Mouse (Mus musculus) ovary, adult 10 weeks (tissue): ENCODE measurements around the gene Rpl41. TPM values are rescaled to one million over a fixed set of nuclear protein-coding genes. Genes with fewer than 3 reads are reported as not detected.

Source experiments
- polyA plus RNA-seq: library from polyadenylated mRNA; stranded (reverse); fragments of 350-450 nt; fragmentation: Illumina TruSeq; extraction: RNeasy Lipid Tissue Mini Kit (QIAGEN cat#74804); gene quantifications from one replicate; pipeline ENCODE4 v1.2.3, GENCODE M21; 2014

The Rpl41 gene
- polyA plus RNA-seq = 14.5 TPM

GRCm38 (mm10) chr10:128548947-128549681 is at the start of gene Rpl41:
Rpl41 (minus strand) TSS chr10:128549305.

DNA sequence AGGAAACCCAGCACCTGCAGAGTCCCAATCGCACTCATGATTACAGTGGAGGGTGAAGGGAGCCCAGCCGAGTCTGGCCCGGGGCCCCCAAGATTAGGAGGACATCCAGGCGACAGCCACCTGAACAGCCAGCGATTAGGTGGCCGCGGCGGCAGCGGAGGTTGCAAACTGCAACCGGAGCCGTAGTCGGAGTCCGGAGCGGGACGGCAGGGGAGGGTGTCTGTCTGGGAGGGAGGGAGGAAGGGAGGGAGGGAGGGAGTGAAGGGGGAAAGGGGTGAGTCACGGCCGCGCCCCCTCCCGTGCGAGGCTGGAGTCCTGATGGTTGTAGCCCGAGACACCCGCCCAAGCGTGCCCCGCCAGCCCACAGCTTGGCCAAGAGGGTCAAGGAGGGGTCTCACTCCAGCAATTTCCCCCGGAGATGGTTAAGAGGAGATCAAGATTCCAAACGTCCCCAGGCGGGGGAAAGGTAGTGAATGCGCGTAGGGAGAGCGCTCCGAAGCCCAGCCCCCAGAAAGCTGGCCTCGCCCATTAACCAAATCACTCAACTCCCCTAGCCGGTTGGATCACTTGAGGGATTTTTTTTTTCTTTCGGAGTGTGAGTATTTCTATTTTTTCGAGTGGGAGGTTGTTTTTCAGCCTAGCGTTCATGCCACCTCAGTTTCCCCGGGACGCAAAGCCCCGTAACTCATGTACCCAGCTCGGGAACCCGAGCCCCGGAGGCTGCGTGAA is 40.5 kb upstream of the Rpl41 start, which contains the start of gene Erbb3:
Gene Erbb3 (minus strand): TSS at position 189 of the 729 bp plus-strand sequence.

DNA sequence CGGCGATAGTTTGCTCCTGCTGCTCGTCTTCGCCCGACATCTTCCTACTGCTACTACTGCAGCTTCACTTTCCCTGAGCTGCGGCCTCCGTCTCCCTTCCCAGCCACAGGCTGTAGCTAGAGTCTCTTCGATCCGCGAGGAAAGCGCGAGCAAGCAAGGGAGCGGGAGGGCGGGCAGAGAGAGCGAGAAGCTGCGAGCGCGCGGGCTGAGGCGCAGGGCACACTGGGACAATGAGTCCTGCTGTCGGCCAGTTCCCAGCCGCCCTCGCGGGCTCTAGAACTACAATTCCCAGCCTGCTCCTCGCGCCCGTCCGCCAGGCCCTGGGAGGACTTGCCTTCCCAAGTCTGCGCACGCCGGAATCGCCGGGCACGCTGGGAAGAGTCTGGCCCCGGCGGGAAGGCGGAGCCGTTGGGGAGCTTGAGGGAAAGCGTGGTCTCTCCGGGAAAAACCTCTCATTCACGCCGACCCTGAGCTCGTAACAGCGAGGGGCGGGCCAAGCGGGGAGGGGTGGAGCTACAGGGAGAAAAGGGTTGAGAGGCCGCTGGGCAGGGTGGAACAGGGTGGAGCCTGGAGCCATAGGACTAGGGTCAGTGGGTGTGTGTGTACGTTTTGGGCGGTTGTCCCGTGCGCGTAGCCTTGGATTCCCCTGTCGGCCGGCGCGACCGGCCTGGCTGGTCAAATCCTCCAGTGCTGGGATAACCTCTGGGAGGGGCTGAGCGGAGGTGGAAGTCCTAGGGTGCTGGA is 16.9 kb upstream of the Rpl41 start, which contains the start of gene Pa2g4:
Gene Pa2g4 (minus strand): TSS at position 200 of the 744 bp plus-strand sequence.

GRCm38 (mm10) chr10:128547361-128548032 is 1.6 kb downstream of the Rpl41 start, which contains the start of gene Zc3h10:
Zc3h10 (minus strand) TSS chr10:128547774.

DNA sequence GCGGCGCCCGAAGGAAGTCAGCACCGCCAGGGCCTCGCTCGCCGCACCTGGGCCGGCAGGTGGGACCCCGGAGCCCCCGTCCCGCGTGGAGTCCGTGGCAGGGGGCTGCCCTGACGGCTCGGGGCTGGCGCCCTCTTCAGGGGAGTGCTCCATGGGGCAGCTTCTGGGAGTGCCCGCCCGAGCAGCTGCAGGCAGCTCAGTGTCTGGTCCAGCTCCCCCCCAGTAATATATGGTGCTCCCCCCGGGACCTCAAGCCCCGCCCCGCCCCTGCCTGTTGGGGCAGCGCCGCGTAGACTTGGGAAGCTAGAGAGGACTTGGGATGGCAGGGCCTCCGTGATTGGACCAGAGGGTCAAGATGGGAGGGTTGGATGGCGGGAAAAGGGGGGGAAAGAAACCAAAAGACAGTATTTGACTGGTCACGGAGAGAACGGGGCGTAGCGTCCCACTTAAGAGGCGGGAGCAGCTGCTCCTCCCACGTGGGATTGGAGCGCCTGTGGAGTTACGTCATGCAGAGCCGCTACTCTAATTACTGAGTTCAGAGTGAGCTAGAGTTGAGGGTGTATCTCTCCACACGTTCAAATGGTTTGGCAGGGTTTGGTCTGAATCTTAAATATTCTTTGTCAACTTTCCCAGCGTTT is 23.3 kb downstream of the Rpl41 start, which contains the start of gene Esyt1:
Gene Esyt1 (minus strand): TSS at position 201 of the 638 bp plus-strand sequence.

GRCm38 (mm10) chr10:128498590-128498989 is 50.5 kb downstream of the Rpl41 start, which contains the start of gene Myl6b:
Myl6b (minus strand) TSS chr10:128498685.

Other genes starting within 250 kb of the Rpl41 start
- gene Pan2, start 246.0 kb downstream of the Rpl41 start, polyA plus RNA-seq = 7.2 TPM
- 55.8 TPM for gene Cnpy2, start 226.8 kb downstream of the Rpl41 start, polyA plus RNA-seq
- 85.3 TPM for gene Cs, start 211.6 kb downstream of the Rpl41 start, polyA plus RNA-seq
- 3.9 TPM for gene Coq10a, start 180.3 kb downstream of the Rpl41 start, polyA plus RNA-seq
- 8.8 TPM for gene Ankrd52, start 172.2 kb downstream of the Rpl41 start, polyA plus RNA-seq
- gene Slc39a5, start 148.1 kb downstream of the Rpl41 start, polyA plus RNA-seq = not detected
- gene Nabp2, start 137.8 kb downstream of the Rpl41 start, polyA plus RNA-seq = 13.7 TPM
- gene Rnf41, start 137.6 kb downstream of the Rpl41 start, polyA plus RNA-seq = 10.5 TPM
- 62.3 TPM for gene Smarcc2, start 90.1 kb downstream of the Rpl41 start, polyA plus RNA-seq
- 108 TPM for gene Myl6, start 55.2 kb downstream of the Rpl41 start, polyA plus RNA-seq
- gene Myl6b, start 50.6 kb downstream of the Rpl41 start, polyA plus RNA-seq = not detected
- gene Esyt1, start 23.4 kb downstream of the Rpl41 start, polyA plus RNA-seq = 6.2 TPM
- 1.3 TPM for gene Zc3h10, start 1.5 kb downstream of the Rpl41 start, polyA plus RNA-seq
- 143 TPM for gene Pa2g4, start 16.7 kb upstream of the Rpl41 start, polyA plus RNA-seq
- gene Erbb3, start 40.3 kb upstream of the Rpl41 start, polyA plus RNA-seq = 3.8 TPM
- gene Rps26, start 77.4 kb upstream of the Rpl41 start, polyA plus RNA-seq = 6.0 TPM
- 2.1 TPM for gene Ikzf4, start 96.7 kb upstream of the Rpl41 start, polyA plus RNA-seq
- 5.7 TPM for gene Suox, start 124.8 kb upstream of the Rpl41 start, polyA plus RNA-seq
- gene Rab5b, start 147.0 kb upstream of the Rpl41 start, polyA plus RNA-seq = 121 TPM
- gene Pmel, start 154.9 kb upstream of the Rpl41 start, polyA plus RNA-seq = not detected
- 24.2 TPM for gene Cdk2, start 155.7 kb upstream of the Rpl41 start, polyA plus RNA-seq
- gene Dgka, start 195.6 kb upstream of the Rpl41 start, polyA plus RNA-seq = 3.8 TPM
- 0.71 TPM for gene Pym1, start 198.6 kb upstream of the Rpl41 start, polyA plus RNA-seq
- gene Mmp19, start 241.6 kb upstream of the Rpl41 start, polyA plus RNA-seq = 9.7 TPM